Comparison of ENCODE assay signal across 24 mouse cellular contexts in genomic region chr3:144969755-144970154, GRCm38 (mm10). TPM values are rescaled to one million over a fixed set of nuclear protein-coding genes. Genes with fewer than 3 reads are reported as not detected.
DNase-seq lines count a peak whose midpoint lies in the region; ATAC-seq and TF ChIP-seq lines count a peak whose summit lies in the region.
"Had no signal": no experiment of that assay in that cellular context is flagged by ENCODE, and none has a peak within 500 bp of the region (broad histone marks: within the 10 kb centered on the region; RNA-seq: fewer than 3 reads in every experiment).

No protein-coding gene starts in this region.

- peak; percentile 13 for DNase-seq in forebrain, embryonic 14.5 days (ENCODE audit: low spot score)
- no peak for DNase-seq in forebrain, embryonic 11.5 days (ENCODE audit: low spot score)
- DNase-seq in brain, embryonic 14.5 days (ENCODE audit: low read depth), result peak; percentile 6
- no peak for DNase-seq in heart, embryonic 10.5 days (ENCODE audit: low spot score)
- no peak for DNase-seq in adrenal gland, postnatal 10 days
- DNase-seq: adrenal gland, adult 2 months; adrenal gland, postnatal 14 days; adrenal gland, postnatal 36 days; cerebellum, adult 11 months; cerebellum, adult 18-20 months; cerebellum, adult 8-10 months; cerebellum, adult 9-11 months; cerebellum, postnatal 14 days; cerebellum, postnatal 36 days; embryo, embryonic 11 days had no signal

- TF ChIP-seq CTCF in brain, embryonic 14.5 days (IDR thresholded peaks at IDR 0.05; ENCODE audit: borderline replicate concordance, extremely low read depth, insufficient read depth, insufficient read length), result no peak

- TF ChIP-seq POLR2A in brain, embryonic 14.5 days (IDR thresholded peaks at IDR 0.05; ENCODE audit: borderline replicate concordance, extremely low read depth, insufficient read depth, insufficient read length, poor library complexity, severe bottlenecking), result no peak

- no peaks in the 10 kb centered on the region for H3K36me3 ChIP-seq in forebrain, embryonic 14.5 days (ENCODE audit: control insufficient read depth, insufficient read depth, low read length)
- H3K36me3 ChIP-seq in forebrain, embryonic 11.5 days (ENCODE audit: control insufficient read depth, insufficient read depth, low read length), result no peaks in the 10 kb centered on the region
- no peaks in the 10 kb centered on the region for H3K36me3 ChIP-seq in forebrain, embryonic 16.5 days (ENCODE audit: control insufficient read depth, insufficient read depth)
- H3K36me3 ChIP-seq in heart, embryonic 10.5 days, result no peaks in the 10 kb centered on the region
- H3K36me3 ChIP-seq: embryonic facial prominence, embryonic 13.5 days; embryonic facial prominence, embryonic 15.5 days had no signal

- H3K9me3 ChIP-seq in forebrain, embryonic 14.5 days (replicated peaks; ENCODE audit: control insufficient read depth, low read length), result no peaks in the 10 kb centered on the region
- H3K9me3 ChIP-seq in forebrain, embryonic 11.5 days (ENCODE audit: control insufficient read depth, low read length), result no peaks in the 10 kb centered on the region
- H3K9me3 ChIP-seq in forebrain, embryonic 16.5 days (ENCODE audit: control insufficient read depth, low read length), result no peaks in the 10 kb centered on the region
- H3K9me3 ChIP-seq in heart, embryonic 10.5 days, result no peaks in the 10 kb centered on the region
- H3K9me3 ChIP-seq: embryonic facial prominence, embryonic 13.5 days; embryonic facial prominence, embryonic 15.5 days had no signal

- 74% methylated on average over 1 of the region's 1 CpGs for WGBS in forebrain, embryonic 14.5 days
- WGBS in forebrain, embryonic 11.5 days, result 86% methylated on average over 1 of the region's 1 CpGs
- 78% methylated on average over 1 of the region's 1 CpGs for WGBS in forebrain, embryonic 16.5 days
- 69% methylated on average over 1 of the region's 1 CpGs for WGBS in heart, embryonic 10.5 days

- no peaks in the 10 kb centered on the region for H3K27me3 ChIP-seq in forebrain, embryonic 14.5 days (replicated peaks; ENCODE audit: control insufficient read depth, insufficient read depth, low read length)
- H3K27me3 ChIP-seq in forebrain, embryonic 11.5 days (ENCODE audit: control insufficient read depth, insufficient read depth, low read length), result no peaks in the 10 kb centered on the region
- no peaks in the 10 kb centered on the region for H3K27me3 ChIP-seq in forebrain, embryonic 16.5 days (replicated peaks; ENCODE audit: control insufficient read depth, insufficient read depth, low read length)
- H3K27me3 ChIP-seq in heart, embryonic 10.5 days (ENCODE audit: insufficient read depth, poor library complexity, severe bottlenecking), result no peaks in the 10 kb centered on the region
- H3K27me3 ChIP-seq: embryonic facial prominence, embryonic 13.5 days; embryonic facial prominence, embryonic 15.5 days had no signal

- H3K4me3 ChIP-seq in forebrain, embryonic 14.5 days (ENCODE audit: low read depth, low read length), result no peak overlapping the region
- H3K4me3 ChIP-seq in forebrain, embryonic 11.5 days (ENCODE audit: low read depth, low read length), result no peak overlapping the region
- H3K4me3 ChIP-seq in forebrain, embryonic 16.5 days (replicated peaks; ENCODE audit: low read length), result no peak overlapping the region
- no peak overlapping the region for H3K4me3 ChIP-seq in heart, embryonic 10.5 days
- H3K4me3 ChIP-seq: embryonic facial prominence, embryonic 13.5 days; embryonic facial prominence, embryonic 15.5 days; erythroblast, embryonic 14.5 days had no signal

- H3K4me1 ChIP-seq in forebrain, embryonic 14.5 days (ENCODE audit: control insufficient read depth, insufficient read depth, low read length), result no peaks in the 10 kb centered on the region
- no peaks in the 10 kb centered on the region for H3K4me1 ChIP-seq in forebrain, embryonic 11.5 days (replicated peaks; ENCODE audit: control insufficient read depth, insufficient read depth, low read length)
- no peaks in the 10 kb centered on the region for H3K4me1 ChIP-seq in forebrain, embryonic 16.5 days (replicated peaks; ENCODE audit: control insufficient read depth, insufficient read depth, low read length)
- H3K4me1 ChIP-seq in heart, embryonic 10.5 days, result no peaks in the 10 kb centered on the region
- H3K4me1 ChIP-seq: embryonic facial prominence, embryonic 13.5 days; embryonic facial prominence, embryonic 15.5 days had no signal

- no peak for ATAC-seq in forebrain, embryonic 14.5 days
- no peak for ATAC-seq in forebrain, embryonic 11.5 days (replicated peaks; ENCODE audit: low FRiP score)
- peak; percentile 82 for ATAC-seq in forebrain, embryonic 16.5 days

- H3K27ac ChIP-seq in forebrain, embryonic 14.5 days (ENCODE audit: low read depth, low read length), result no peak overlapping the region
- H3K27ac ChIP-seq in forebrain, embryonic 11.5 days (ENCODE audit: low read depth, low read length), result no peak overlapping the region
- no peak overlapping the region for H3K27ac ChIP-seq in forebrain, embryonic 16.5 days (ENCODE audit: low read length)
- H3K27ac ChIP-seq in heart, embryonic 10.5 days, result no peak overlapping the region
- H3K27ac ChIP-seq: embryonic facial prominence, embryonic 13.5 days; embryonic facial prominence, embryonic 15.5 days had no signal

- H3K9ac ChIP-seq in forebrain, embryonic 14.5 days (ENCODE audit: low read length), result no peak overlapping the region
- H3K9ac ChIP-seq in forebrain, embryonic 11.5 days (ENCODE audit: low read length), result no peak overlapping the region
- H3K9ac ChIP-seq in forebrain, embryonic 16.5 days (replicated peaks; ENCODE audit: low read depth, low read length), result no peak overlapping the region
- H3K9ac ChIP-seq: embryonic facial prominence, embryonic 13.5 days; embryonic facial prominence, embryonic 15.5 days had no signal

- no peak overlapping the region for H3K4me2 ChIP-seq in forebrain, embryonic 14.5 days (ENCODE audit: low read length)
- no peak overlapping the region for H3K4me2 ChIP-seq in forebrain, embryonic 11.5 days (ENCODE audit: low read depth, low read length, severe bottlenecking)
- H3K4me2 ChIP-seq in forebrain, embryonic 16.5 days (ENCODE audit: low read length), result no peak overlapping the region
- H3K4me2 ChIP-seq: embryonic facial prominence, embryonic 13.5 days; embryonic facial prominence, embryonic 15.5 days had no signal

RNA-seq across cellular contexts. Expression of gene Clca4a, which starts 5.1 kb away (rescaled TPM):
- not detected in 2 replicates for polyA plus RNA-seq in forebrain, embryonic 14.5 days (2014; fragmentation: Nextera tagmentation; extraction: Ambion mirVana)
- not detected in 2 replicates for polyA plus RNA-seq in forebrain, embryonic 11.5 days (2014; fragmentation: Nextera tagmentation; extraction: Ambion mirVana)
- 0.03 TPM in 1 of 2 replicates, not detected in the other for polyA plus RNA-seq in brain, embryonic 14.5 days (2012; rRNA removed)
- polyA plus RNA-seq in forebrain, embryonic 16.5 days (2015; fragmentation: Nextera tagmentation; extraction: Ambion mirVana), result not detected in 2 replicates
- polyA plus RNA-seq in heart, embryonic 10.5 days (2016; fragmentation: Nextera tagmentation; extraction: Ambion mirVana), result 0.05 TPM in 1 of 2 replicates, not detected in the other
- total RNA-seq in adrenal gland, postnatal 10 days (2021), result not detected
- total RNA-seq: adrenal gland, adult 2 months; adrenal gland, postnatal 14 days; adrenal gland, postnatal 36 days; common myeloid progenitor, adult 5-6 weeks; MEL had no signal
- polyA plus RNA-seq: adrenal gland, adult 2 months; embryonic facial prominence, embryonic 11.5 days; embryonic facial prominence, embryonic 15.5 days; erythroblast, embryonic 14.5 days; frontal cortex, adult 2 months had no signal

RNA-seq across cellular contexts. Expression of gene Clca4b, which starts 37.4 kb away (rescaled TPM):
- not detected in 2 replicates for polyA plus RNA-seq in forebrain, embryonic 14.5 days (2014; fragmentation: Nextera tagmentation; extraction: Ambion mirVana)
- polyA plus RNA-seq in forebrain, embryonic 11.5 days (2014; fragmentation: Nextera tagmentation; extraction: Ambion mirVana), result not detected in 2 replicates
- not detected in 2 replicates for polyA plus RNA-seq in brain, embryonic 14.5 days (2012; rRNA removed)
- polyA plus RNA-seq in forebrain, embryonic 16.5 days (2015; fragmentation: Nextera tagmentation; extraction: Ambion mirVana), result not detected in 2 replicates
- not detected in 2 replicates for polyA plus RNA-seq in heart, embryonic 10.5 days (2016; fragmentation: Nextera tagmentation; extraction: Ambion mirVana)
- total RNA-seq in adrenal gland, postnatal 10 days (2021), result not detected
- total RNA-seq: adrenal gland, adult 2 months; adrenal gland, postnatal 14 days; adrenal gland, postnatal 36 days; common myeloid progenitor, adult 5-6 weeks; MEL had no signal
- polyA plus RNA-seq: adrenal gland, adult 2 months; C2C12; embryonic facial prominence, embryonic 11.5 days; embryonic facial prominence, embryonic 13.5 days; embryonic facial prominence, embryonic 15.5 days; erythroblast, embryonic 14.5 days; frontal cortex, adult 2 months had no signal

Comparison
In these comparisons a context has a peak if more than half of its experiments do, and no peak if none do; other contexts are left out.
1. DNase-seq: peak in forebrain, embryonic 14.5 days (single experiment) and brain, embryonic 14.5 days (single experiment); none in forebrain, embryonic 11.5 days (single experiment), heart, embryonic 10.5 days (single experiment) and adrenal gland, postnatal 10 days (single experiment).